Mouse (Mus musculus) urinary bladder, adult 2 months (tissue): ENCODE results near the gene Ssr2. TPM values are rescaled to one million over a fixed set of nuclear protein-coding genes. Genes with fewer than 3 reads are reported as not detected.
A peak's percentile ranks its signal among the peaks of the same experiment; 100 is the strongest.

Experiments used
- DNase-seq: peaks from one replicate; pipeline ENCODE4 v3.0.0; 2022; ENCODE audit warnings: low spot score
- polyA plus RNA-seq: library from polyadenylated mRNA; depleted of rRNA; stranded (reverse); fragments of >200 nt; gene quantifications from 2 replicates; pipeline ENCODE4 v1.2.3, GENCODE M21; 2012; rRNA removed

Gene Ssr2
- polyA plus RNA-seq = 128 and 150 TPM in 2 replicates

- no peak for DNase-seq
These were observed at the start of gene Ssr2 for GRCm38 (mm10) chr3:88575540-88575939. TSS of gene Ssr2 (plus strand) at chr3:88575876.

- DNase-seq = peak; percentile 67
These were observed 49.2 kb upstream of the Ssr2 start for GRCm38 (mm10) chr3:88526157-88527131.

- DNase-seq = no peak
These were observed 48.1 kb upstream of the Ssr2 start for GRCm38 (mm10) chr3:88527565-88527964.

- DNase-seq = no peak
These were observed 47.0 kb upstream of the Ssr2 start for GRCm38 (mm10) chr3:88528646-88529045.

- DNase-seq = no peak
These were observed 46.3 kb upstream of the Ssr2 start for GRCm38 (mm10) chr3:88529204-88530000.

GRCm38 (mm10) chr3:88530082-88530864 is 45.4 kb upstream of the Ssr2 start:
- no peak for DNase-seq

GRCm38 (mm10) chr3:88531348-88532298 is 44.1 kb upstream of the Ssr2 start:
- peak; percentile 86 for DNase-seq

GRCm38 (mm10) chr3:88532299-88532674 is 43.4 kb upstream of the Ssr2 start, which contains the start of gene Mex3a:
TSS of gene Mex3a (plus strand) at chr3:88532395.
- DNase-seq = no peak

GRCm38 (mm10) chr3:88532689-88533511 is 42.8 kb upstream of the Ssr2 start:
- DNase-seq = no peak

- DNase-seq = no peak
These were observed 42.0 kb upstream of the Ssr2 start for GRCm38 (mm10) chr3:88533706-88534105.

- no peak for DNase-seq
These were observed 40.7 kb upstream of the Ssr2 start for GRCm38 (mm10) chr3:88535005-88535404.

GRCm38 (mm10) chr3:88535527-88535926 is 40.1 kb upstream of the Ssr2 start:
- DNase-seq = no peak

GRCm38 (mm10) chr3:88536103-88536930 is 39.4 kb upstream of the Ssr2 start:
- DNase-seq = peak; percentile 62

- no peak for DNase-seq
These were observed 38.5 kb upstream of the Ssr2 start for GRCm38 (mm10) chr3:88537146-88537545.

- DNase-seq = no peak
These were observed 37.2 kb upstream of the Ssr2 start for GRCm38 (mm10) chr3:88538271-88539145.

GRCm38 (mm10) chr3:88539397-88539796 is 36.3 kb upstream of the Ssr2 start:
- DNase-seq = no peak

GRCm38 (mm10) chr3:88540085-88540484 is 35.6 kb upstream of the Ssr2 start:
- no peak for DNase-seq
